Mouse (Mus musculus) right cerebral cortex, postnatal 25 days (tissue): ENCODE results near the gene Itga7.
A peak's percentile ranks its signal among the peaks of the same experiment; 100 is the strongest.

Experiments used
- DNase-seq: peaks from one replicate; pipeline ENCODE4 v3.0.0; 2022

Gene Itga7

DNA sequence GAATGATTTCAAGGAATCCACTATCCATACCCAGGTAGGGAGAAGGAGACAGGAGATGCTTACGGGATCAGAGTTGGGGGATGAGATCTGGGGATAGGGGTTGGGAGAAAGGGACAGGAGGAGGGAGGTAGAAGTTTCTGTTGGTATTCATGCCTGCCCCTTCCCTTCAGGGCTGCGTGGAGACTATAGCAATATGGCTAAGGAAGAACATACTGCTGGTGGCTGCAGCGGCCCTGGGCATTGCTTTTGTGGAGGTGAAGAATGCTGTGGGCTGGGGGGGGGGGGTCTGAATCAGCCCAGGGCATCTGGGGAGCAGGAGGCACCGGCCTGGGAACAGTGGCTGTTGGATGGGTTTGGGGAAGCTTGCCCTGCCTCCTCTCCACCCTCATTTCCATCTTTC lies 21.4 kb upstream of the Itga7 start:
- no peak for DNase-seq

DNA sequence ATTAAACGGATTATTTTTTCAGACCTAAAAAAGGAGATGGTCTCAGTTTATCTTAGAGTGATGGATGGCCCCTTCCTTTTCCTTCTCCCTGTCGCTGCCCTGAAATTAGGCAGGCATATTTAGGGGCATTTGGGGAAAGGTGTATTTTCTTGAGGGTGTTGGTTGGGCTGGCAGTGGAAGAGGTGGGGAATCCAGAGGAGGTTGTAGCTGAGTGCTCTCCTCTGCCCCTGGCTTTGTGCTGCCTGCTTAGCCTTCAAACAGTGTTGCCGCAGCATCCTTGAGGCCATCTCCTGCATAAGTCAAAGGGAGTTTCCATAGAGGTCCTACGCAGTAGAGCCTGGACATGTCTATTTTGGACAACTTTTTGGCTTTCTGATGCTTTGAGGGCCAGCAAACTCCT lies 20.8 kb upstream of the Itga7 start:
- DNase-seq, result no peak

GRCm38 (mm10) chr10:128913219-128913618 lies 20.4 kb upstream of the Itga7 start:
- peak; percentile 75 for DNase-seq

GRCm38 (mm10) chr10:128913696-128914095 lies 19.9 kb upstream of the Itga7 start:
- no peak for DNase-seq

- no peak for DNase-seq
These were observed 18.1 kb upstream of the Itga7 start for GRCm38 (mm10) chr10:128915550-128915949.

DNA sequence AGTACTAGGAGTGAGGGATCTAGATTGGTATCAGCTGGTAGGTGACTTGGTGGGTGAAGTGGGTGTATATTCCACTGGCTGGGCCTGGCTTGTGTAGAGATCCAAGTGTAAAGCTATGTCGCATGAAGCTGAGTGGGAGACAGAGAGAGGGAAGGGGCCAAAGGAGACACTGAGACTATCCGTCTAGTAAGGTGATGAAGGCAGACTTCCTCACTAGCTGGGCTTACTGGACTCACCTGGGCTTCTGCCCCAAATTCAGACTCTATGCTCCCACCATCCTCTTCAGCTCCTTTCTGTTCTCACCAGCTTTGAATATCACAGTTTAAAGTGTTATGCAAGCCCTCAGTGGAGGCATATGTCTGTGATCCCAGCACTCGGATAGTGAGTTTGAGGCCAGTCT lies 17.0 kb upstream of the Itga7 start:
- DNase-seq, result no peak

- no peak for DNase-seq
These were observed 16.2 kb upstream of the Itga7 start for GRCm38 (mm10) chr10:128917400-128917799.

DNA sequence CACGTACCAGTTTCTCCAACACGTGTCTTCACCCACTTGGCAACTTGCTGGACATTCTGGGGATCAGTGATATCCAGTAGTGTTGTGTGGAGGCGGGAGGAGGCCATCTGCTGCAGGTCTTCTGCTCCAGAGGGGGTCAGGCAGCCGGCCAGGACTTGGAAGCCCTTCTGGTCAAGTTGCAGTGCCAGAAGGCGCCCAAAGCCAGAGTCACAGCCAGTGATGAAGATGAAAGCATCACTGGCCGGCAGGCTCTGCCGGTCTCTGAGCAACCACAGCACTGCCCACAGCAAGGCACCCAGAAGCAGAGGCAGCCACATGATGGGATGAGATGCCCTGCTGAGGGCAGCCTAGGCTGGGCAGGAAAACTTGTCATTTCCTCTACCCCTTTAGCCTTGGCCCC lies 15.4 kb upstream of the Itga7 start:
- DNase-seq, result peak; percentile 31

DNA sequence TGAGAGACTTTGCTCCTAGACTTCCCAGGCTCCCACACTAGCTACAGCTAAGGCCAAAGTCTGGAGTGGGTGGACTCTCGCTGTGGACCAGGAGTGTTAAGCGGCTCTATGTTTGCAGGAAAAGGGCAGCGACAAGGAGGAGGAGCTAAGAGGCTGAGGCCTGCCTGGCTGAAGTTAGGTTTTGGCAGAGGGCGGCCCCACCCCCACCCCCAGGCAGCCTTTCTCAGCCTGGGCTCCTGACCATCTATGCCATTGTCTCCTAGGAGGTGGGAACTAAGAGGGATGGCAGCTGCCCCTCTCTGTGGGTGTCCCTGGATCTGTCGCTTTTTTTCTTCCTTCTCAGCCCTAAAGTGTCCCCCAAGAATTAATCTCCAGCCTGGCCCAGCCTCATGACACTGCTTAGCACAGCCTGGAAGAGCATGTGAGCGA lies 14.4 kb upstream of the Itga7 start:
- DNase-seq, result no peak

DNA sequence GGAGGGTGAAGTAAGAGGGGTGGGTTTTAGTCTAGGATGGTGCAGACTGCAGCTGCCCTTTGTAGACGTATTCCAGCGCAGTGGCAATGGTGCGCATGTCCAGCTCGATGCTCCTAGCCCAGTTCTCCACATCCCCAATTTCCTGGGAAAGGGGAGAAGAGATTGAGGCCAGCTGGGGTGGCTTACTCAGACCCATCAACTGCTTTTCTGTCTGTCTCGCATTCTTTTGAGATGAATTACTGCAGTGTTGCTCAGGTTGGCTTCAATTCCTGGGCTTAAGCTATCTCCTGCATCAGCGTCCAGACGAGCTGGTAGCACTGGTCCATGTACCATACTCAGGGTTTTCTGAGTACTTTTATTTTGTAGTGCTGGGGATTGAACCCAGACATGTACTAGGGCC lies 13.7 kb upstream of the Itga7 start:
- no peak for DNase-seq

- DNase-seq, result no peak
These were observed 12.9 kb upstream of the Itga7 start for GRCm38 (mm10) chr10:128920736-128921161.

- DNase-seq, result no peak
These were observed 12.4 kb upstream of the Itga7 start for GRCm38 (mm10) chr10:128921251-128921650.

DNA sequence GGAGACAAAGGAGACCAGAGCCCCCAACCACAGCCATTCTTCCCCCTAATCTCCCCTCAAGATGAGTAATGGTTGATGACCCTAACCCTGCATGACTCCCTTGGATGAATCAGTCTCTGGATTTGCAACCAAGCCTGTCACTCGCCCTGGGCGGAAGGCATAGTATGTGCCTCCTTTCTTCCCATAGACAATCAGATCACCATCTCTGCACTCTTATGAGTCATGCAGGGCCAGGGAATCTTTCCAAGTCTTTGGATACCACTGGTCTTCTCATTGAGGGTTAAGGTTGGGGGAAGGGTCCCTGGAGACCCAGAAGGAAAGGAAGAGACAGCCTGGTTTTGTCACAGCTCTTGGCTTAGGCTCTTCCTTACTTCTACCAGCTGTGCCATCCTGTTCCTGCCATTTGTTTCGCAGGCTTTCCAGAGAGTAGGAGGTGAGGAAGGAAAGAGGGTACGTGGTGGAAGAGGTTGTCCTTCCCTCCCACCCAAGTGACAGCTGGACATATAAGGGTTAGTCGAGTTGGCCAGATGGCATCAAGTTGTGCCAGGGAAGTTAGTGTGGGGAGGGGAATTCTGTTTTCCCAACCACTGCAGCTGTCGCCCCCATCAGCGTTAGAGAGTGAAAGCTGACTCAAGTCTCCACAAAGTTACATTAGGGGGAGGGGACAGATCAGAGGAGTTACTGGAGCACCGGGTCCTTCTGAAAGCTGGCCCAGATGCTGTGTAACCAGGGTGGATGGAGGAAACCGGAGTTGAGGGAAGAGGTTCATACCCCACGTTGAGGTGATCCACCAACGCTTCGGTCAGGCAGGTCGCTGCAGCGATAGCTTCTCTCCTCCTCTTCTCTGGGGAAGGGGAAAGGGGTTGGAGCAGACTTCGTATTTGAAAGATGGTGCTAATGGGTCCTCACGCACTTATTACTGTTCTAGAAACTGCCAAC lies 11.5 kb upstream of the Itga7 start:
- DNase-seq, result no peak

DNA sequence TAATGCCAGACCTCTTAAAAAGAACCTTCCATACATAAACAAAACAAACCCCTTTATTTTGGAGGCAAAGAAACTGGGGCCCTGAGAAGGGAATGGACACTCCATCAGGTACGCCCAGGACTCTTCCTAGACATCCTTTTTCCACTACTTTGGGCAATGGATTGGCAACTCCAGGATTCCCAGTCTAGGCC lies 10.9 kb upstream of the Itga7 start, which contains the start of gene Rdh5:
TSS of gene Rdh5 (minus strand) at position 67 of the 191 bp plus-strand sequence.
- DNase-seq, result no peak

- DNase-seq, result peak; percentile 97
These were observed 10.5 kb upstream of the Itga7 start for GRCm38 (mm10) chr10:128923013-128923691.

GRCm38 (mm10) chr10:128923935-128924334 lies 9.7 kb upstream of the Itga7 start, which contains the start of gene Bloc1s1:
TSS of gene Bloc1s1 (minus strand) at chr10:128924035.
- no peak for DNase-seq

- no peak for DNase-seq
These were observed 5.3 kb upstream of the Itga7 start for GRCm38 (mm10) chr10:128928356-128928755.

DNA sequence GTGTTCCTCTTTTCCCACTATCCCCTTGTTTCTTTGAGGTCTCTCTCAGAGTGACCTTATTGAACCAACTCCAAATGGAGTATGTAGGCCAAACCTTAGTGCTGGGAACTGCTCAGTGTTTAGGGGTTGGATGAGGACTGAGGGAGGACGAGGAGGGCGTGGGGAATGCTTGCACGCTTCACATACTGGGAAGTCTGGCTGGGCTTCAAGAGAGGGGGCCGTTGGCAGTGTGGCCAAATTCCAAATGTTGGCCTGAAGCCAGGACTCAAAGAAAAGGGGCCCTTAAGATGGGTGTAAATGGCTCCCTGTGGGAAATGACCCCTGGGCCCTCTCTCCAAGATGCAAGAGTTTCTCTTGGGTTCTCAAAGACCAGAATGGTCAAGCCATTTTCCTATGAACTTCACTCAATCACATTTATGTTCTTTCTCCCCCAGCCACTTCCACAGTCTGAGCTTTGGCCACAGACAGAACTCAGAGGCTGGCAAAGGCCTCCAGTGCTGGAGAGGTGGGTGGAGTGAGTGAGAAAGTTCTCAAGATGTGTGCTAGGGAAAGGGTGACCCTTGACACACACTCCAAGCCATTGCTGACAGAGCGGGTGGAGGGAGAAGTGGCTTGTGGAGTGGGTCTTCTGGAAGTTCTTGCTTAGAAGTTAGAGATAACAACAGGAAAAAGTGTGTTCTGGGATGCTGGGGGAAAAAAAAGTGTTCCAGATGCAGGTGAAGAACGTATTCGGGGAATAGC lies 3.8 kb upstream of the Itga7 start:
- no peak for DNase-seq

DNA sequence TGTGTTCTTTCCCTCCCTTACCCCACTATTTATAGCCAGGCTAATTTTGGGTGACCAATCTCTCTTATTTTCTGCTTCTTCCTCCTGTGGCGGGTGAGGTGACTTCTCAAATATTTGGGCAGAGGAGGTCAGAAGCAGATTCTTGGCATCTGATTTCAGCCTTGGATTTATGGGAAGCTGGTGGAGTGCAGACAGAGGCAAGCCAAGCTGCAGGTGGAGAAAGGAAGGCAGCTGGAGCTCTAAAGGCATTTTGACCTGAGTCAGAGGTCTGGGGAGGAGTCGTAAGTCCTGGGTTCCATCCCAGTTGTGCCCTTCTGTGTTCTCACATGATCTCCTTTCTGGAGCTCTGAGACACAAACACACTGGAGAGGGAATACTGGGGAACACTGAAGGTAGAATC lies 2.2 kb upstream of the Itga7 start:
- no peak for DNase-seq

DNA sequence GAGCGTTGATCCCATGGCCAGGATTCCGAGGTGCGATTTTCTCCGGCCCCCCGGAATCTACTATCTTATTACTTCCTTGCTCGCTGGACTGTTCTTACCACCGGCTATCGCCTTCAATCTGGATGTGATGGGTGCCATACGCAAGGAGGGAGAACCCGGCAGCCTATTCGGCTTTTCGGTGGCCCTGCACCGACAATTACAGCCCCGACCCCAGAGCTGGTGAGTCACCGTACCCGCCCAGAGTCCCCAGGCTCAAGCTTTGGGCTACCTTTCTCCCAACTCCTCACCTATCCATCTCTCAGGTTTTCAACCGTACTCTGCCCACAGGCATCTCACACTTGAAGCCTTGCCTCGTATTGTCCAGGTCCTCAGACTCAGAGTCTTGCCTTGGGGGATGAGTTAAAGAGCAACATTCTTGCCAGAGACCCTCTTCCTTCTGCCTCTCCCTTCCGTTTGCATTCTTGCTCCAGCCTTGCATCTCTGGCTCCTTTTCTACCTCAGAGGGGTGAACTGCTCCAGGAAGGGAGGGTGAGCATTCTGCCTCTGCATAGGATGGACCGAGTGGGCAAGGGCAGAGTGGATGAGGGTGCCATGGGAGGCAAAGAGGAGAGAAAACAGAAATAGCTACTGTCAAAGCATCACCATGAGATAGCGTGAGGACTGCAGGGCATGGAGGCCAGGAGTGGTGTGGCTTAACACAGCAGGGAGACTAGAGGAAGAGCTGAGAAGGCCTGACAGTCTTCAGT lies 531 bp downstream of the Itga7 start:
- no peak for DNase-seq

- no peak for DNase-seq
These were observed 1.6 kb downstream of the Itga7 start for GRCm38 (mm10) chr10:128934997-128935787.

- DNase-seq, result no peak
These were observed 2.3 kb downstream of the Itga7 start for GRCm38 (mm10) chr10:128935826-128936440.
